Mouse (Mus musculus) kidney, adult 2 months (tissue): ENCODE results near the gene Slc2a3. TPM values are rescaled to one million over a fixed set of nuclear protein-coding genes. Genes with fewer than 3 reads are reported as not detected.

ENCODE experiments used
- DNase-seq: peaks from one replicate; pipeline ENCODE4 v3.0.0; 2021
- H3K27ac ChIP-seq: fragments of 200-500 bp; 2 replicates; pipeline ENCODE4 v1.5.1; 2012; ENCODE audit warnings: low read depth, low read length, control low read depth, inconsistent platforms; ENCODE audit not compliant: insufficient read depth
- H3K27me3 ChIP-seq: fragments of 200-500 bp; replicated peaks from 2 replicates; pipeline ENCODE4 v1.6.1; 2012; ENCODE audit warnings: mild to moderate bottlenecking, moderate library complexity, low read length, inconsistent platforms; ENCODE audit not compliant: control insufficient read depth, insufficient read depth
- H3K36me3 ChIP-seq: fragments of 200-500 bp; 2 replicates; pipeline ENCODE4 v1.6.1; 2012; ENCODE audit warnings: mild to moderate bottlenecking, moderate library complexity, low read length, inconsistent platforms; ENCODE audit not compliant: control insufficient read depth, insufficient read depth
- H3K4me1 ChIP-seq: fragments of 200-500 bp; 2 replicates; pipeline ENCODE4 v1.6.1; 2011; ENCODE audit warnings: low read length; ENCODE audit not compliant: control insufficient read depth, insufficient read depth
- H3K4me3 ChIP-seq: fragments of 200-500 bp; 2 replicates; pipeline ENCODE4 v1.5.1; 2011; ENCODE audit warnings: mild to moderate bottlenecking, low read depth, low read length, control low read depth; ENCODE audit not compliant: insufficient read depth
- CTCF ChIP-seq: fragments of 200-500 bp; conservative IDR thresholded peaks from 2 replicates; pipeline ENCODE4 v1.5.1; 2011; ENCODE audit warnings: low read depth, mild to moderate bottlenecking, control low read depth, low read length, moderate library complexity, mixed read lengths; ENCODE audit not compliant: insufficient read depth, insufficient read length
- POLR2A ChIP-seq: fragments of 200-500 bp; IDR thresholded peaks from one replicate; pipeline ENCODE4 v1.6.1; 2011; ENCODE audit warnings: low read depth, low read length, control low read depth
- WGBS: fragments of 180-500 bp; shearing (Covaris S2); methylation state at CpG from one replicate; pipeline ENCODE4 v1.1.7; 2018; 5-methylcytosine and 5-hydroxymethylcytosine counted together
- polyA plus RNA-seq: library from polyadenylated mRNA; depleted of rRNA; stranded (reverse); fragments of >200 nt; gene quantifications from 2 replicates; pipeline ENCODE4 v1.2.3, GENCODE M21; 2012

Slc2a3 gene
- polyA plus RNA-seq, 1 experiment, result 2.7 TPM

GRCm38 (mm10) chr6:122764446-122765297, 36.8 kb downstream of the Slc2a3 start:
- no peaks in the 10 kb centered on the region for H3K27me3 ChIP-seq
- DNase-seq, result no peak
- WGBS, result 1% methylated on average over 56 of the region's 56 CpGs
- peak overlapping the region; percentile 38 for H3K4me3 ChIP-seq
- TF ChIP-seq POLR2A (no peak), CTCF (no peak)
- H3K36me3 ChIP-seq, result no peaks in the 10 kb centered on the region
- H3K4me1 ChIP-seq, result no peaks in the 10 kb centered on the region
- no peak overlapping the region for H3K27ac ChIP-seq

- no peaks in the 10 kb centered on the region for H3K36me3 ChIP-seq
- H3K27me3 ChIP-seq, result no peaks in the 10 kb centered on the region
- no peak overlapping the region for H3K27ac ChIP-seq
- H3K4me1 ChIP-seq, result no peaks in the 10 kb centered on the region
- WGBS, result 40% methylated on average over 17 of the region's 17 CpGs
- H3K4me3 ChIP-seq, result peak overlapping the region; percentile 38
- DNase-seq, result no peak
- TF ChIP-seq CTCF, result no peak
- no peak for TF ChIP-seq POLR2A
Observed at GRCm38 (mm10) chr6:122763844-122764445, 37.5 kb downstream of the Slc2a3 start.

- H3K27me3 ChIP-seq, result no peaks in the 10 kb centered on the region
- no peak overlapping the region for H3K4me3 ChIP-seq
- DNase-seq, result no peak
- no peaks in the 10 kb centered on the region for H3K36me3 ChIP-seq
- H3K27ac ChIP-seq, result no peak overlapping the region
- no peak for TF ChIP-seq CTCF
- TF ChIP-seq POLR2A, result no peak
- 71% methylated on average over 11 of the region's 11 CpGs for WGBS
- no peaks in the 10 kb centered on the region for H3K4me1 ChIP-seq
Observed at GRCm38 (mm10) chr6:122762952-122763700, 38.3 kb downstream of the Slc2a3 start.

DNA sequence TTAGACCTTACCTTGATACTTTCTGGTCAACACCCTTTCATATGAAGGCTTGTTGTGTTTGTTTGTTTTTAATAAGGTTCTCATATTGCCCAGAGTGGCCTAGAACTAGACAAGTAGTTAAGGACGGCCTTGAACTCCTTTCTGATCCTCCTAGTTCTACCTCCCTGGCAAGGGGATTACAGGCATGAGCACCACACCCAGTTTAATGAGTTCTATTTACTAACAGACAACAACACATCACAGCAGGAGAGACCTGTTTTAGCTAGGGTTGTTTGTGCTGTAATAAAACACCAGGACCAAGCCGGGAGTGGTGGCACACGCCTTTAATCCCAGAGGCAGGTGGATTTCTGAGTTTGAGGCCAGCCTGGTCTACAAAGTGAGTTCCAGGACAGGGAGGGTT, 39.0 kb downstream of the Slc2a3 start:
- DNase-seq, result no peak
- TF ChIP-seq CTCF (no peak), POLR2A (no peak)
- H3K27me3 ChIP-seq, result no peaks in the 10 kb centered on the region
- H3K36me3 ChIP-seq, result no peaks in the 10 kb centered on the region
- H3K27ac ChIP-seq, result no peak overlapping the region
- WGBS, result 96% methylated on average over 3 of the region's 3 CpGs
- H3K4me1 ChIP-seq, result no peaks in the 10 kb centered on the region
- no peak overlapping the region for H3K4me3 ChIP-seq

DNA sequence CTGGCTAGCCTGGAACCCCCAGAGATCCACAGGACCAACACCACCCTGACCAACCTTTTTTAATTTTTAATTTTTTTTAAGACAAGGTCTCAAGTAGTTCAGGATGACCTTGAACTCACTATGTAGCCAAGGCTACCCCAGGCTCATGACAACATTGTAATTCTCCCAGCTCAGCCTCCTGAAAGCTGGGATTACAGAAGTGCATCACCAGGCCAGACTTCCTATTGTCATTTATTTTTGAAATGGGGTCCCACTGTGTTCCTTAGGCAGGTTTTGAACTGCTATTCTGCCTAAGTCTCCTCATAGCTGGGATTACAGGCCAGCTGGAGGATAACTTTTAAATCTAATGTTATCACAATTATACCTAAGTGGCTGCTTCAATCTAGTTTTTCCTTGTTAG, 39.5 kb downstream of the Slc2a3 start:
- Histone ChIP-seq H3K27me3 (no peaks in the 10 kb centered on the region), H3K36me3 (no peaks in the 10 kb centered on the region), H3K27ac (no peak overlapping the region), H3K4me3 (no peak overlapping the region), H3K4me1 (no peaks in the 10 kb centered on the region)
- DNase-seq, result no peak
- TF ChIP-seq POLR2A, result no peak
- TF ChIP-seq CTCF, result no peak

- no peaks in the 10 kb centered on the region for H3K27me3 ChIP-seq
- H3K4me1 ChIP-seq, result no peaks in the 10 kb centered on the region
- H3K4me3 ChIP-seq, result peak overlapping the region; percentile 69
- 3% methylated on average over 11 of the region's 11 CpGs for WGBS
- no peaks in the 10 kb centered on the region for H3K36me3 ChIP-seq
- no peak overlapping the region for H3K27ac ChIP-seq
- TF ChIP-seq CTCF (no peak), POLR2A (no peak)
- DNase-seq, result peak; percentile 53
Observed at GRCm38 (mm10) chr6:122761011-122761599, 40.3 kb downstream of the Slc2a3 start.
